Mouse (Mus musculus): ENCODE measurements around the gene Tmigd3. TPM values are rescaled to one million over a fixed set of nuclear protein-coding genes. Genes with fewer than 3 reads are reported as not detected.

Tmigd3 gene
- polyA plus RNA-seq, 1 experiment from 2014 or later = not detected

- WGBS = 78% methylated on average over 2 of the region's 2 CpGs
- no peak overlapping the region for H3K27ac ChIP-seq
Observed at GRCm38 (mm10) chr3:105877919-105878318, 7.2 kb downstream of the Tmigd3 start.

GRCm38 (mm10) chr3:105878751-105879150 lies 8.0 kb downstream of the Tmigd3 start:
- 89% methylated on average over 8 of the region's 8 CpGs for WGBS
- no peaks in the 10 kb centered on the region for H3K36me3 ChIP-seq (ENCODE audit: poor library complexity, severe bottlenecking)
- H3K27me3 ChIP-seq = no peaks in the 10 kb centered on the region
- H3K9ac ChIP-seq = no peak overlapping the region
- no peak overlapping the region for H3K4me3 ChIP-seq
- no peaks in the 10 kb centered on the region for H3K4me1 ChIP-seq
- H3K9me3 ChIP-seq (replicated peaks) = no peaks in the 10 kb centered on the region
- H3K4me2 ChIP-seq = no peak overlapping the region
- no peak overlapping the region for H3K27ac ChIP-seq
- no peak for ATAC-seq

More at GRCm38 (mm10) chr3:105877919-105878318, 7.2 kb downstream of the Tmigd3 start:
- H3K9ac ChIP-seq = no peak overlapping the region
- H3K27me3 ChIP-seq = no peaks in the 10 kb centered on the region
- H3K4me3 ChIP-seq = no peak overlapping the region
- H3K9me3 ChIP-seq (replicated peaks) = no peaks in the 10 kb centered on the region
- no peak for ATAC-seq
- no peaks in the 10 kb centered on the region for H3K36me3 ChIP-seq (ENCODE audit: poor library complexity, severe bottlenecking)
- no peaks in the 10 kb centered on the region for H3K4me1 ChIP-seq
- no peak overlapping the region for H3K4me2 ChIP-seq

- 68% methylated on average over 3 of the region's 3 CpGs for WGBS
- no peak overlapping the region for H3K27ac ChIP-seq
- no peaks in the 10 kb centered on the region for H3K27me3 ChIP-seq
- no peaks in the 10 kb centered on the region for H3K4me1 ChIP-seq
- no peak overlapping the region for H3K4me3 ChIP-seq
- ATAC-seq = no peak
- H3K9me3 ChIP-seq (replicated peaks) = no peaks in the 10 kb centered on the region
- no peaks in the 10 kb centered on the region for H3K36me3 ChIP-seq (ENCODE audit: poor library complexity, severe bottlenecking)
- H3K4me2 ChIP-seq = no peak overlapping the region
- no peak overlapping the region for H3K9ac ChIP-seq
Observed at GRCm38 (mm10) chr3:105880419-105880818, 9.7 kb downstream of the Tmigd3 start.

GRCm38 (mm10) chr3:105882105-105882504 lies 11.4 kb downstream of the Tmigd3 start:
- no peaks in the 10 kb centered on the region for H3K9me3 ChIP-seq (replicated peaks)
- H3K4me1 ChIP-seq = no peaks in the 10 kb centered on the region
- 94% methylated on average over 7 of the region's 7 CpGs for WGBS
- H3K9ac ChIP-seq = no peak overlapping the region
- H3K4me3 ChIP-seq = no peak overlapping the region
- no peaks in the 10 kb centered on the region for H3K27me3 ChIP-seq
- no peak overlapping the region for H3K4me2 ChIP-seq
- H3K27ac ChIP-seq = no peak overlapping the region
- no peak for ATAC-seq
- H3K36me3 ChIP-seq (ENCODE audit: poor library complexity, severe bottlenecking) = no peaks in the 10 kb centered on the region

GRCm38 (mm10) chr3:105883111-105883510 lies 12.4 kb downstream of the Tmigd3 start:
- no peaks in the 10 kb centered on the region for H3K27me3 ChIP-seq

GRCm38 (mm10) chr3:105888961-105889360 lies 18.3 kb downstream of the Tmigd3 start:
- Histone ChIP-seq H3K9ac (no peak overlapping the region), H3K9me3 (replicated peaks) (no peaks in the 10 kb centered on the region), H3K36me3 (ENCODE audit: poor library complexity, severe bottlenecking) (no peaks in the 10 kb centered on the region), H3K4me2 (no peak overlapping the region), H3K4me3 (no peak overlapping the region), H3K27me3 (no peaks in the 10 kb centered on the region), H3K27ac (no peak overlapping the region), H3K4me1 (no peaks in the 10 kb centered on the region)
- no peak for ATAC-seq
- WGBS = 73% methylated on average over 3 of the region's 3 CpGs

More at GRCm38 (mm10) chr3:105883111-105883510, 12.4 kb downstream of the Tmigd3 start:
- no peaks in the 10 kb centered on the region for H3K36me3 ChIP-seq (ENCODE audit: poor library complexity, severe bottlenecking)
- H3K27ac ChIP-seq = no peak overlapping the region
- H3K4me2 ChIP-seq = no peak overlapping the region
- no peak overlapping the region for H3K4me3 ChIP-seq
- WGBS = 92% methylated on average over 2 of the region's 2 CpGs
- H3K9ac ChIP-seq = no peak overlapping the region
- no peaks in the 10 kb centered on the region for H3K9me3 ChIP-seq (replicated peaks)
- no peak for ATAC-seq
- H3K4me1 ChIP-seq = no peaks in the 10 kb centered on the region

- H3K27me3 ChIP-seq = no peaks in the 10 kb centered on the region
- no peak overlapping the region for H3K4me2 ChIP-seq
- H3K36me3 ChIP-seq (ENCODE audit: poor library complexity, severe bottlenecking) = no peaks in the 10 kb centered on the region
- no peak for ATAC-seq
- H3K4me1 ChIP-seq = peaks cover 8% of the 10 kb centered on the region
- H3K27ac ChIP-seq = no peak overlapping the region
- WGBS = 79% methylated on average over 4 of the region's 4 CpGs
- H3K4me3 ChIP-seq = no peak overlapping the region
- H3K9me3 ChIP-seq (replicated peaks) = no peaks in the 10 kb centered on the region
- H3K9ac ChIP-seq = no peak overlapping the region
Observed at GRCm38 (mm10) chr3:105890220-105890619, 19.5 kb downstream of the Tmigd3 start.

GRCm38 (mm10) chr3:105891141-105891540 lies 20.4 kb downstream of the Tmigd3 start:
- Histone ChIP-seq H3K4me1 (peaks cover 10% of the 10 kb centered on the region), H3K4me3 (no peak overlapping the region), H3K9ac (no peak overlapping the region), H3K36me3 (ENCODE audit: poor library complexity, severe bottlenecking) (no peaks in the 10 kb centered on the region), H3K27me3 (no peaks in the 10 kb centered on the region), H3K9me3 (replicated peaks) (no peaks in the 10 kb centered on the region), H3K4me2 (no peak overlapping the region), H3K27ac (no peak overlapping the region)
- WGBS = 83% methylated on average over 3 of the region's 3 CpGs
- no peak for ATAC-seq

GRCm38 (mm10) chr3:105891760-105892571 lies 21.3 kb downstream of the Tmigd3 start:
- no peak overlapping the region for H3K9ac ChIP-seq
- H3K4me1 ChIP-seq = peaks cover 10% of the 10 kb centered on the region
- no peak overlapping the region for H3K27ac ChIP-seq
- H3K36me3 ChIP-seq (ENCODE audit: poor library complexity, severe bottlenecking) = no peaks in the 10 kb centered on the region
- H3K9me3 ChIP-seq (replicated peaks) = no peaks in the 10 kb centered on the region
- H3K27me3 ChIP-seq = no peaks in the 10 kb centered on the region
- 86% methylated on average over 10 of the region's 10 CpGs for WGBS
- ATAC-seq = no peak
- no peak overlapping the region for H3K4me3 ChIP-seq
- no peak overlapping the region for H3K4me2 ChIP-seq

GRCm38 (mm10) chr3:105892572-105893495 lies 22.1 kb downstream of the Tmigd3 start:
- Histone ChIP-seq H3K4me3 (no peak overlapping the region), H3K9me3 (replicated peaks) (no peaks in the 10 kb centered on the region), H3K27me3 (no peaks in the 10 kb centered on the region), H3K9ac (no peak overlapping the region), H3K27ac (no peak overlapping the region), H3K36me3 (ENCODE audit: poor library complexity, severe bottlenecking) (no peaks in the 10 kb centered on the region), H3K4me1 (peaks cover 10% of the 10 kb centered on the region), H3K4me2 (no peak overlapping the region)
- ATAC-seq = no peak
- 91% methylated on average over 19 of the region's 19 CpGs for WGBS

GRCm38 (mm10) chr3:105893941-105894391 lies 23.3 kb downstream of the Tmigd3 start:
- H3K4me3 ChIP-seq = no peak overlapping the region
- WGBS = 81% methylated on average over 6 of the region's 6 CpGs
- no peaks in the 10 kb centered on the region for H3K9me3 ChIP-seq (replicated peaks)
- no peaks in the 10 kb centered on the region for H3K36me3 ChIP-seq (ENCODE audit: poor library complexity, severe bottlenecking)
- no peak for ATAC-seq
- peaks cover 10% of the 10 kb centered on the region for H3K4me1 ChIP-seq
- no peak overlapping the region for H3K9ac ChIP-seq
- no peak overlapping the region for H3K4me2 ChIP-seq
- H3K27ac ChIP-seq = no peak overlapping the region
- no peaks in the 10 kb centered on the region for H3K27me3 ChIP-seq

Data from forebrain, embryonic 13.5 days (tissue).